Mouse (Mus musculus): ENCODE measurements at regions not wholly inside any gene's neighbourhood (a gene's known extent, or its start where the extent isn't known, plus 50 kb on each side); places are given as distances from the start of the nearest gene placed in this dataset.

DNA sequence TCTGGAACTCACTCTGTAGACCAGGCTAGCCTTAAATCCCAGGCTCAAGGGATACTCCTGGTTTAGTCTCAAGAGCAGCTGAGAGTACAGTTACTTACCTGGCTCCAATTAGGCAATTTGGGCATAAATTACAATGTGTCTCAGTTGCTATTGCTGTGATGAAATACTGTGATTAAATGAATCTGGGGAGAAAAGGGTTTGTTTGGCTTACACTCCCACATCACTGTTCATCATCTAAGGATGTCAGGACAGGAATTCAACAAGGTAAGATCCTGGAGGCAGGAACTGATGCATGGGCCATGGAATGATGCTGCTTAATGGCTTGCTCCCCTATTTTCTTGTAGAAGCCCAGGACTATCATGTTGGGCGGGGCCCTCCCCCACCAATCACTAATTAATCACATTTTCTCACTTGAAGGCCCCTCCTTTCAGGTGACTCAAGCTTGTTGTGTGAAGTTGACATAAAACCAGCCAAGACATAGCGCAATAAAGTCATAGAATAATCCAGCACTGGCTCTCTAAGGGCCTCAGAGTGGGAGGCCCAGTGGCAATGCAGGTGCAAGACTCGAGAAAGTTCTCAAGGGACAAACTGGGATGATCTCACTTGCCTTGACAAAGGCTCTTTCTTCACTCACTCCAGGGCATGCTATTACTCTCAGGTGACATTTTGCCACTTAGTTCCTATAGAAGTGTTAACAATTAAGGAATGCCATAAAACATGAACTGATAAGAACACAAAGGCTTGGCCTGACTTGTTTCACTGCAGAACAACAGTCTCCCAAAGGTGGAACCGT, 85.4 kb upstream of the Barx2 start:
- H3K4me1 ChIP-seq (ENCODE audit: control insufficient read depth, insufficient read depth, low read length), result no peaks in the 10 kb centered on the region
- no peak overlapping the region for H3K27ac ChIP-seq (ENCODE audit: control insufficient read depth, insufficient read depth, low read depth, low read length, poor library complexity)
- TF ChIP-seq POLR2A (IDR thresholded peaks at IDR 0.05; ENCODE audit: borderline replicate concordance, control insufficient read depth, low read depth, low read length) (no peak), CTCF (IDR thresholded peaks at IDR 0.05; ENCODE audit: control insufficient read depth, insufficient read depth, low read length) (no peak)
- 78% methylated on average over 4 of the region's 4 CpGs for whole genome bisulfite sequencing
- no peak overlapping the region for H3K4me3 ChIP-seq (replicated peaks; ENCODE audit: control insufficient read depth, low read depth, low read length)

DNA sequence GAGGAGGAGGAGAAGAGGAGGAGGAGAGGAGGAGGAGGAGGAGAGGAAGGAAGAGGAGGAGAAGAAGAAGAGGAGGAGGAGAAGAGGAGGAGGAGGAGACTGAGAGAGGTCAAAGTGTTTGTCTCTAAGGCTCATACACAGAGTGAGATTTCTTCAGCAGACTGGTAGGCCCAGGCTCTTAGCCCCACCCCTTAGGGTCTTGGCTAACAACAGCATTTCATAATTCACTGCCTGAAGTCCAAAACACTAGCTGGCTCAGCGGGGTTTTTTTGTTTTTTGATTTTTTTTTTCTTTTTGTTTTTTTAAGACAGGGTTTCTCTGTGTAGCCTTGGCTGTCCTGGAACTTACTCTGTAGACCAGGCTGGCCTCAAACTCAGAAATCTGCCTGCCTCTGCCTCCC, 86.5 kb upstream of the Barx2 start:
- Histone ChIP-seq H3K4me1 (ENCODE audit: control insufficient read depth, insufficient read depth, low read length) (no peaks in the 10 kb centered on the region), H3K4me3 (replicated peaks; ENCODE audit: control insufficient read depth, low read depth, low read length) (no peak overlapping the region), H3K27ac (ENCODE audit: control insufficient read depth, insufficient read depth, low read depth, low read length, poor library complexity) (no peak overlapping the region)
- TF ChIP-seq CTCF (IDR thresholded peaks at IDR 0.05; ENCODE audit: control insufficient read depth, insufficient read depth, low read length), result no peak
- TF ChIP-seq POLR2A (IDR thresholded peaks at IDR 0.05; ENCODE audit: borderline replicate concordance, control insufficient read depth, low read depth, low read length), result no peak
- 13% methylated on average over 1 of the region's 1 CpGs for WGBS

DNA sequence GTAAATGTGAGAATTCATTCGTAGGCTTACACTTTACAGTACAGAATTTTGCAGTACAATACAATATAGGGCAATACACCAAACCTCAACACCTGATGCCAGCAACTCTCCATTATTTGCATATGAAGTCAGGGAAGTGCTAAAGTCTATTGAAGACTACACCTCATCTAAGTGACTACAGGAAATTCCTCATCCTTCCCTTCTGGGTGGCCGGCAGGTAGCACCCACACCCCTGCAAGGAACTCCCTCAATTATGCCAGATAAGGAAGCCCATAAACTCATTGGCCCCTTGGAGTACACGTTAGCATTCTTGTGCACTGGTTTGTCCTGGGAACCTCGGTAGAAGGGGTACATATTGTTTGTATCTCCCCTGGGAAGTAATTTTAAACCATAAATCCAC, 89.7 kb upstream of the Barx2 start:
- H3K27ac ChIP-seq (ENCODE audit: control insufficient read depth, insufficient read depth, low read depth, low read length, poor library complexity), result no peak overlapping the region
- no peak for TF ChIP-seq CTCF (IDR thresholded peaks at IDR 0.05; ENCODE audit: control insufficient read depth, insufficient read depth, low read length)
- no peak for TF ChIP-seq POLR2A (IDR thresholded peaks at IDR 0.05; ENCODE audit: borderline replicate concordance, control insufficient read depth, low read depth, low read length)
- 69% methylated on average over 4 of the region's 4 CpGs for WGBS
- H3K4me1 ChIP-seq (ENCODE audit: control insufficient read depth, insufficient read depth, low read length), result no peaks in the 10 kb centered on the region
- no peak overlapping the region for H3K4me3 ChIP-seq (replicated peaks; ENCODE audit: control insufficient read depth, low read depth, low read length)

DNA sequence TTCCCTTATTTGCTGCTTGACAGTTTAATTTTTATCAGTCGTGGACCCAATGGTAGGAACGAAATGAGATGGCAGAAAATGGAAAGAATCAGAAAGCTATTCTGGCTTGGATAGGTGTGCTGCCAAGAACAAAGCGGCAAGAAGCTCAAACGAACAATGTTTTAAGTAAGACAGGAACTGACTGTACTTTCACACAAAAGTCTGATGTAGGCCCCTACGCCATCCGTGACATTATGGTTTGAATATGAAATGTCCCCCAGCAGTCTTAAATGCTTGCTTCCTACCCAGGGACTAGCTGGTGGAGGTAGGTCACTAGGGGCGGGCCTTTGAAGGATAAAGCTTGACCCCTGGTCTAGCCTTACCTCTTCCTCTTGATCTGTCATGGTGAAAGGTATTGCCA, 90.5 kb upstream of the Barx2 start:
- Histone ChIP-seq H3K4me1 (ENCODE audit: control insufficient read depth, insufficient read depth, low read length) (no peaks in the 10 kb centered on the region), H3K27ac (ENCODE audit: control insufficient read depth, insufficient read depth, low read depth, low read length, poor library complexity) (no peak overlapping the region), H3K4me3 (replicated peaks; ENCODE audit: control insufficient read depth, low read depth, low read length) (no peak overlapping the region)
- TF ChIP-seq CTCF (IDR thresholded peaks at IDR 0.05; ENCODE audit: control insufficient read depth, insufficient read depth, low read length), result no peak
- TF ChIP-seq POLR2A (IDR thresholded peaks at IDR 0.05; ENCODE audit: borderline replicate concordance, control insufficient read depth, low read depth, low read length), result no peak
- WGBS, result 78% methylated on average over 7 of the region's 7 CpGs

DNA sequence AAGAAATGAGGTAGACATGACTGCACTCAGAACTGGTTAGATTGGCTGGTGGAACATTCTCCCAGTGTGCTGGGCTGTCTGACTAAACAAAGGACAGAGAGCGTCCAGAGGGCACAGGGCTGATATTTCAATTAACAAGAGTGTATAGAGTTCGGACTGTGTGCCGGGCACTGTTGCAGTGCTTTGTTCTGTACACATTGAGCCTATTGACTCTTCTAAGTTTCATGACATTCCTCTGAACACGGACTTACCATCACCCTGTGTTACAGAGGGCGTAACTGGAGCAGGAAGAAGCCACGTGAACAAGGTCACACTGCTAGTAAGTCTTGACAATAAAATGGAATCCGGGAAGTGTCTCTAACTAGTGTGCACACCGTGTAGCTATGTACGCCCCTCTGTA, 92.1 kb upstream of the Barx2 start:
- TF ChIP-seq CTCF (IDR thresholded peaks at IDR 0.05; ENCODE audit: control insufficient read depth, insufficient read depth, low read length), result no peak
- TF ChIP-seq POLR2A (IDR thresholded peaks at IDR 0.05; ENCODE audit: borderline replicate concordance, control insufficient read depth, low read depth, low read length), result no peak
- H3K4me3 ChIP-seq (replicated peaks; ENCODE audit: control insufficient read depth, low read depth, low read length), result no peak overlapping the region
- no peaks in the 10 kb centered on the region for H3K4me1 ChIP-seq (ENCODE audit: control insufficient read depth, insufficient read depth, low read length)
- 83% methylated on average over 9 of the region's 9 CpGs for WGBS
- H3K27ac ChIP-seq (ENCODE audit: control insufficient read depth, insufficient read depth, low read depth, low read length, poor library complexity), result no peak overlapping the region

DNA sequence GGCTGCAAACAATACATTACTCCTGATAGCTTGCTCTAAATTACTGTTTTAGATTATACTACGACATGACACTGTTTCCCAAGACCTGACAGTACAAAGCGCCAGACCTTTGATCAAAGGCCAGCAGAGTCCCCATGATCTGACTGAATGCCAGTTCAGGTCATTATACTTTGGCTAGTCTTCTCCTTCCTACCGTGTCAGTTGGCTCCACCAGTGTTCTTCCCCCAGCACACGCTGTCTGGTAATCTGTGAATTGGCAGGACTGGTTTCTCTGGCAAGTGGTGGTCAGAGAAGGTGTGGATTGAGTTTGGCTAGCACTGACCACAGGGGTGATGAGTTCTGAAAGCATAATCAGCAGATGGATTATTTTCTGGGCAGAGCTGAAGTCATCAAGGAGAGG, 93.1 kb upstream of the Barx2 start:
- Histone ChIP-seq H3K27ac (ENCODE audit: control insufficient read depth, insufficient read depth, low read depth, low read length, poor library complexity) (no peak overlapping the region), H3K4me1 (ENCODE audit: control insufficient read depth, insufficient read depth, low read length) (no peaks in the 10 kb centered on the region), H3K4me3 (replicated peaks; ENCODE audit: control insufficient read depth, low read depth, low read length) (no peak overlapping the region)
- WGBS, result 74% methylated on average over 4 of the region's 4 CpGs
- no peak for TF ChIP-seq CTCF (IDR thresholded peaks at IDR 0.05; ENCODE audit: control insufficient read depth, insufficient read depth, low read length)
- TF ChIP-seq POLR2A (IDR thresholded peaks at IDR 0.05; ENCODE audit: borderline replicate concordance, control insufficient read depth, low read depth, low read length), result no peak

DNA sequence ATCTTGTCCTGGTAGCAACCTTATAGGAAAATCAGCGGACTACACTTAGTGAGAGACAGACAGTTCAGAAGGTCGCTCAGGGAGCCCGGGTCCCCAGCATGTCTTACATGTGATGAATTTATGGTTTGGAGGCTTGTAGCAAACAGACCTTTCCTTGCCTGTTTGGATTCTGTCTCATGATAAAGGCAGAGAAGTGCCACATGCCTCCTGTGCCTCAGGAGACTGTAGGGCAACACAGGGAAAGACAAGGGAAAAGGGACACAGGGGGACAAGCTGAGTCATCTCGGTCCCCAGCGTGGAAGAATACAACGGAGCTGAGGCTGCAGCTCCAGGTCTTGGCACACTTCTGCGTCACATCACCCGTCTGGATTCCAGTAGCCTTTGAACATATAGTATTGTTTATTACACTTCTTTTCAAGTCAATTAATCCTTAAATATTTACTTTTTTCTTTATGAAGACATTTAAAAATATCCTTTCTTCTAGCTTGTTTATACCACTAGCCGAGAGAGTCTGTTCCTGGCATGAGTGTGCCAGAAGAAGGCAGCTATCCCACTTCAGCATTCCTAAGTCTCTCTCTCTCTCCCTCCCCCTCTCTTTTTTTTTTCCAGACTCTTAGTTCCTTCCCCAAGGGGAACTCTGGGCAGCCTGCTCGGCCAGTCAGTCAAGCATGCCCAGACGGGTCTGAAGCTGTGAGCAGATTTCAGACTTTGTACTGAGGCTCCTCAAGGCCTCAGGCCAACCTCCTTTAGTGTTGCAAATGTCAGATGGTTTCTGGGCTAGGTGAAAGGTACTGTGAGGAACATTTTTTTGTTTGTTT, 97.9 kb upstream of the Barx2 start:
- Histone ChIP-seq H3K4me1 (ENCODE audit: control insufficient read depth, insufficient read depth, low read length) (no peaks in the 10 kb centered on the region), H3K4me3 (replicated peaks; ENCODE audit: control insufficient read depth, low read depth, low read length) (no peak overlapping the region), H3K27ac (ENCODE audit: control insufficient read depth, insufficient read depth, low read depth, low read length, poor library complexity) (no peak overlapping the region)
- TF ChIP-seq POLR2A (IDR thresholded peaks at IDR 0.05; ENCODE audit: borderline replicate concordance, control insufficient read depth, low read depth, low read length), result no peak
- TF ChIP-seq CTCF (IDR thresholded peaks at IDR 0.05; ENCODE audit: control insufficient read depth, insufficient read depth, low read length), result no peak
- WGBS, result 73% methylated on average over 11 of the region's 11 CpGs

DNA sequence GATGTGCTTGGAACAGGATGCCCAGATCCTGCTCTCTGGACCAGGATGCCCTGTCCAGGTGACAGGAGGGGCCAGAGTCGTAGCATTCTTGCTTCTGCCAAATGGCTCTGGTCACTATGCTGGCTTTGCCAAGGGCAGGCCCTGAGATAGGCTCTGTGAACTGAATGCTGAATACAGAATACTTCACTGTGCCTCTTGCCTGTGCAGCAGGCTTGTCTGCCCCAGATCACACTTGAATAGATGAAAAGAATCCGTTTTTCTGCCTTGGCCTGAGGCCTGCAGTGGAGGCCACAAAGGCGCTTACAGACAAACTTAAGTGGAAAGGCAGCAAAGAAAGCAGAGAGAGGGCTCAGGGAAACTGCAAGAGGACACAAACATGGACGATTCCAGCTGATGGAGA, 99.7 kb upstream of the Arhgap32 start:
- 73% methylated on average over 4 of the region's 4 CpGs for WGBS
- Histone ChIP-seq H3K4me3 (replicated peaks; ENCODE audit: control insufficient read depth, low read depth, low read length) (no peak overlapping the region), H3K27ac (ENCODE audit: control insufficient read depth, insufficient read depth, low read depth, low read length, poor library complexity) (no peak overlapping the region), H3K4me1 (ENCODE audit: control insufficient read depth, insufficient read depth, low read length) (no peaks in the 10 kb centered on the region)
- no peak for TF ChIP-seq CTCF (IDR thresholded peaks at IDR 0.05; ENCODE audit: control insufficient read depth, insufficient read depth, low read length)
- no peak for TF ChIP-seq POLR2A (IDR thresholded peaks at IDR 0.05; ENCODE audit: borderline replicate concordance, control insufficient read depth, low read depth, low read length)

All from bone marrow, adult 2 months (tissue).